Mouse (Mus musculus) 3T3-L1 (cell line): Measurements from ENCODE around the gene Olfr521.
"Not testable (repeated sequence)": the region's sequence is repeated elsewhere in the genome, so short reads cannot be mapped to it uniquely, and the experiment has no call there.

Experiments
- DNase-seq: peaks from one replicate; pipeline ENCODE4 v3.0.0-alpha.2; 2015; ENCODE audit warnings: low read depth, low spot score

Olfr521 gene

DNA sequence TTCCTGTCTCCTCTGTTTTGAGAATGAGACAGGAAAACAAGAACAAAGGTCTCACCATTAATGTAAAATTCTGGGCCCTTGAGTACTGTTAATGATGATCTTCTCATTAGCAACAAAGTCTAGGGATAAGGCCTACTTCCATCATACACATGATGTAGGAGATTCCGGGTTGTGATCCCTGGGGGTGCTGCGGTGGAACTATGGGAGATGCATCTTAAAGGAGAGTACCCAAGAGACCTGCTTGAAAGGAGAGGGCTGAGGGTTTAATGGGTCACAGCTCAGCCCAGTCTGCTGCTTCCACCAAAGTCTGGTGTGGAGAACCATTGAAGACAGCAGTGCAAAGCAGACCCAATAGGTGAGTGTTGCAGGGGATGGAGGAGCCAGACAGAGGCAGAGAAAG, at the start of gene Olfr521:
Gene Olfr521 (plus strand): TSS at position 301 of the 400 bp plus-strand sequence.
- no peak for DNase-seq

DNA sequence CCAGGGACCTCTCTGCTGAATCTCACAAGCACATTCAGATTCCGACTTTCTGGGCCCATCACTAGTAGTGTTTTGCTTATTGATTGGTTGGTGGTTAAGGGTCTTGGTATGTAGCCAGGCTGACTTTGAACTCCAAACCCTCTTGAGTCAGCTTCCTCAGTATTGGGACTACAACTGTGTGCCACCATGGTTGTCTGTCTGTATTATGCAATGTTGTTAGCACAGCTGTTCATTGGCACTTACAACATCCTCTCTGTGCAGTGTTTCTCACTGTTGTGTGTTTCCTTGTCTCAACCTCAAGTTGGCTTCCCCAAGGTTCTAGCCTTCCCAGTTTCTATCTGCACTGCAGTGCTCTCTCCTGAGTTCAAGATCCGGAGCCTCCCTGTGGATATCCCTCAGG, 46.8 kb upstream of the Olfr521 start:
- no peak for DNase-seq

DNA sequence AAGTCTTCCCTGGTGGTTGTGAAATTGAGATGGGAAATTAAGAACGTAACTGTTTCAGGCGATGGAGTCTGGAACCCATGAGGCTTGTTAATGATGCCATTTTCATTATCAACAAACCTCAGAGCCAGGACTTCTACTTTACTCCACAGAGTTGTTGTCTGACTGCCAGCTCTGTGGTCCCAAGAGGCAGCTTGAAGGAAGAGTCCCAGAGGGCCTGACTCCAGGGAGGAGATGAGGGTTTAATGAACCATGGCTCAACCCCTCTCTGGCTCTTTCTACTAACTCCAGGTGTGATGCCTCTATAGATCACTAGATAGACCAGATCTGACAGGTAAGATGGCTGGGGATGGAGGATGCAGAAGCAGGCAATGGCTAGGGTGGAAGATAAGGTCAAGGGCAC, 33.3 kb upstream of the Olfr521 start, which contains the start of gene Olfr520:
Gene Olfr520 (plus strand): TSS at position 301 of the 400 bp plus-strand sequence.
- DNase-seq, result no peak

DNA sequence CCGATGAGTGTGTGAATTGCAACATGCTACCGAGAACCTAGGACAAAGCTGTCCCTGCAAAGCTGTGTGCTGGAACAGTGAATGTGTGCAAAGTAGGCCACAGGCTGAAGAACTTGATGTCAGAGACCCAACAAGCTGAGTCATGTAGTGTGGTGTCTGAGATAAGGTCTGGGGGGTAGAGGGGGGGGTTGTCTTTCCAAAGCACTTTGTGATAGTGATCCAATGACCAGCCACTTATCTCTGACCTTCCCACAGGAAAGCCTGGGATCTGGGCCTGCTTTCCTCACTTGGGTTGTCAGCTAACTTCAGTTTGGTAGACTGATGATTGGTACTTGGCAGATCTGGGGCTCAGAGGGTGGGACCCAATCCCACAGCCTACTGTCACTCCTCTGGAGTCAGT, 28.7 kb upstream of the Olfr521 start:
- no peak for DNase-seq

DNA sequence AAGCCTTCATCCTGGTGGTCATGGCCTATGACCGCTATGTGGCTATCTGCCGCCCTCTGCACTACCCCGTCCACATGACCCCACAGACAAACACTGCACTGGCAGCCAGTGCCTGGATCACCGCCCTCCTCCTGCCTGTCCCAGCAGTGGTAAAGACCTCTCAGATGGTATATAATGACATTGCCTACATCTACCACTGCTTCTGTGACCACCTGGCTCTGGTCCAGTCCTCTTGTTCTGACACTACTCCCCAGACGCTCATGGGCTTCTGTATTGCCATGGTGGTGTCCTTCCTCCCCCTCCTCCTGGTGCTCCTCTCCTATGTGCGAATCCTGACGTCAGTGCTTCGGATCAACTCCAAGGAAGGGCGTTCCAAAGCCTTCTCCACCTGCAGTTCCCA, 27.8 kb upstream of the Olfr521 start:
- not testable (repeated sequence) for DNase-seq

DNA sequence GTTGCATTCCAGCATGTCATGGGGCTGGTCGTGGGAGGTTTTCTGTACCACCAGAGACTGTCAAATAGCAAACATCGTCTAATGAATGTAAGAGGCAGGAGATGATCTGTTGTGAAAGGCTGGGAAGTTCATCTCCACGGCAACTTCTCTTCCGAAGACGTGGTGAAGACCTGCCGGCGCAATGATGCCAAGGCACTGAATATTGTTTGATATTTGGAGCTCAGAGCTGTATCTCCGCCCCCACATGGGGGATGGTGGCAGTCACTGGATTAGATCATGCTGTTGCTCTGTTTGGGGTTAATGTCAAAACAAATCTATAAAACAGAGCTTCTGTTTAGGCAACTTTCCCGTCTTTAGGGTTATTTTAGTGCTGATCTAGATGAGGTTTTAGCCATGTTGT, 24.0 kb upstream of the Olfr521 start:
- no peak for DNase-seq

DNA sequence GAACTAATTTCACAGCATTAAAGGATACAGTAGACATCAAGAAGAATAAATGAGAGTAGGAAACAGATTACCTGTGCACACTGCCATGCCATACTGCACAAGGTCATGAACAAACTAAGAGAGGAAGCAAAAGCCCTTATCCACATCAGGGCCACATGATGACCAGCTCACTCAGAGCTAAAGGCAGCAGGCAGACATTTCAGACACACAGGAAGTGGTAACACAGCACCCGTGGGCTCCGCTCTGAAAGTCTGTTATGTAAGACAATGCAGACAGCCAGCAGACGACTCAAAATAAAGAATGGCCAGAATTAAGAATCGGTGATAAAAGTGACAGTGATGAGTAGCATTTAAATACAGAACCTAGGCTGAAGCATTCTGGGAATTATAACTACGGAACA, 18.1 kb downstream of the Olfr521 start:
- DNase-seq, result no peak

DNA sequence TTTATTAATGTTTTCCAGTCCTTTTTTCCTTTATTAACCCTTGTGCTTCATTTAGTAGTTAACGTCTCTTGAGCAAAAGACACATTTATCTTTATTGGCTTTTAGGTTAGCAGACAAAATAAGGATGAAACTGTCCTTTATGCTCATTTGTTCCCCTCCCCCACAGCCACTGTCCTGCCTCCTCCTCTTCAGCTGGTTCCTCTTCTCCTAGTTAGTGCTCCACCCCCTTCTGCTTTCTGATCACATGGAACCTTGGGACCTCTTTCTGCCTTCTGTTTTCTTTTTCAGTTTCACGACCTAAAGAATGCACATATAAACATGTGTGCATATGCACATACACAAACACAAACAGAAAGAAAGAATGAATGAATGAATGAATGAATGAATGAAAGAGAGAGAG, 18.6 kb downstream of the Olfr521 start:
- no peak for DNase-seq

DNA sequence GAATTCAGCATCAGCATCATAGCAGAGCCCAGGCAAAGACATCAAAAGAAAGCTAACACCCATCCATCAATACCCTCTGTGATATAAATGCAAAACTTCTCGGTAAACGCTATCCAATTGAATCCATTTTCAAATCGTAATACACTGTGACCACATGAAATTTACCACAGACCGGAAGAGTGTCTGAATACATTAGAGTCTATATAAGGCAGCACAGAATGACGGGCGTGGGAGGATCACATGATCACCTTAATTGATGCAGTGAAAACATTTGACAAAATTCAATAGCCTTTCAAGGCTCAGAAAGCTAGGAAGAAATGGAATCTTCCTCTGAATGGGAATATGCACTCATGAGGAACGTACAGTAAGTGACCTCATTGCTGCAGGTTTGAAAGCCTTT, 20.1 kb downstream of the Olfr521 start:
- DNase-seq, result no peak

DNA sequence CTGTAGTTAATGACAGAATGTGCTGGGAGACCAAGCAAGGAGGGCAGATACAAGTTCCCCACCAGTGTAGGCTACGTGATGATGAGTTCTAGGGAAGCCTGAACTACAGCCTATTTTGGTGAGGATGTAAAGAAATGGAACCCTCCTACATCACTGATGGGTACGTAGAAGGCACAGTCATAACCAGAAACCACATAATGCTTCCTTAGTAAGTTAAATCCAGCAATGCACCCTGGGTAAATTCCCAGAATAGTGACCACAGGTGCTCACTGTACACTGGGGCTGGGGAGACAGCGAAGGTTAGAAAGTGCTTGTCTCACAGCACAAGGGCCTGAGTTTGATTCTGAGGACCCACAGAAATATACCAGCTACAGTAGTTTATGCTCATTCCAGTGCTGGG, 22.2 kb downstream of the Olfr521 start:
- no peak for DNase-seq

DNA sequence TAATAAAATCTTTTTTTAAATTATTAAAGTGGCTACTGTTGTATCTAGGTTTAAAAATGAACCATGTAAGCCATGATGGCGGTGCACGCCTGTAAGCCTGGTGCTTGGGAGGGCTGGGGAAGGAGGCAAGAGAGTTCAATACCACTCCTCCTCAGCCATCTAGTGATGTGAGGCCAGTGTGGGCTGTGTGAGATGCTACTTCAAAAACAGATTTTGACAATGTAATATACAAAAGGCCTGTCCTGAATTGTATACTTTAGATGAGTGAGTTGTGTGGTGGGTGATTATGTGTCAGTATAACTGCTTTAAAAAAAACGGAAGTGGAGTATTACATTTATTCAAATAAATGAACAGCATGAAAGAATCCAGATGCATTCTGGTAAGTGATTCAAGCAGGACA, 23.5 kb downstream of the Olfr521 start:
- DNase-seq, result no peak

DNA sequence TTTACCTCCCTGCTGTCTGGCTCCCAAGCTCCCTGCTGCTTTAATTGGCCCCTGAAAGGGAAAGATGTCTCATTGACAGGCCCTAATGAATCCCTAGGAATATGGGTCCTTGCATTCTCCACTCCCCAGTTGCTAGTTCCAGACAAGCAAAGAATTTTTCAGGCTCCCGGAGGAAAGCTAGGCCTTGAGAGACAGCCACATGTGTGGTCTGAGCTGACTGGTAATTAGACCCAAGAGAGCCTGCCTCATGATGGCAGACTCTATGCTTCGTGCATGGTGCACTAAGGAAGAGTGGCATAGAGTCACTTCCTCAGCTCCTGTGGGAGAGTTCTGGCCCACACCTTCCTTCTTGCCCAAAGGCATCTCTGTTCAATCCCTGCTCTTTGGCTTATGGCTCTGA, 24.6 kb downstream of the Olfr521 start:
- DNase-seq, result no peak

DNA sequence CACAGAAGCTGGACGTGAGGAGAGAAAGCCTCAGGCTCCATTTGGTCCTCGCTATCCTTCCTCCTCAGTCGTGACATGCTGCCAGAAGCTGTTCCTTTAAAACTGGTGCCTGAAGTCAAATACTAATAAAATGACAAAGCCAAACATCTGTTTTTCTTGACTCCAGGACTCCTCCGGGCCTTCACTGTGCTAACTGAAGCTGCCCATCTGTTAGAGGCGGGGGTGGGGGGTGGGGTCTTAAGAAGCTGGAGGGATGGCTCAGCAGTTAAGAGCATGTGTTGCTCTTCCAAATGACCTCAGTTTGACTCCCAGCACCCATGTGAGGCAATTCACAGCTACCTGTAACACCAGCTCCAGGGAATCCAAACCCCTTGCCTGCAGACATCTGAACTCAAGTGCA, 25.3 kb downstream of the Olfr521 start:
- no peak for DNase-seq

DNA sequence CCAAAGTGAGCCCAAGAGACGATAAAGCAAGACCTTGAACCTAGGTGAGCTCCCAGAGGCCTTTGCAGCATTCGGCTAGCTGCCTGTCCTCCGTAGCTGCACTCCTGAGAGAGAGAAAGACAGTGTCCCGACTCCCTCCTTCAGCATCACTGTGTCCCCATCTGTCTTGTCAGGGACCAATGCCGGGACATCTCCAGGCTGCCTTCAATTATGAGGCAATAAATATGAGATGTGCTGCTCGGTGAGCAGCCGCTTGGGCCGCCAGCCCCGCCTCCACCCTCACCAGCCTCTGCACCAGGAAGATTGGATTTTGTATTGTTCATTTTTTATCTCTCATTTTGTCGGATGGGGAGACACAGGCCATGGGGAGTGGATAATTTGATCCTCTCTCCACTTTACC, 27.5 kb downstream of the Olfr521 start:
- DNase-seq, result no peak

DNA sequence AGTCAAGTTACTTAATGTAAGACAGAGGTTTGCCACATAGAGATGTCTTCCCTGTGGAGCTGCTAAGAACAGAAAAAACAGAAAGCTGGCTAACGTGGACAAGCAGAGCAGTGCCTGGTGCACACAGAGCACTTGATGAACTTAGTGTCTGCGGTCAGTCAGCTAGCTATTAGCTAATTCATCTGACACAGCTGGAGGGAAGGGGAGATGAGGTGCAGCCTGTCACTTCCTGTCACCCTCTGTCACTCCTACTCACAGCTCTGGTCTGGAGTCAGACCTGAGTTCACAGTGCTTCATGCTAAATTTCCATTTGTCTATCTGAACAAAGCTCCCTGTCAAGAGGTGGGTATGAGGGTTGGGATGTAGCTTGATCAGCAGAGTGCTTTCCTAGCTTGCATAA, 30.8 kb downstream of the Olfr521 start:
- DNase-seq, result no peak

DNA sequence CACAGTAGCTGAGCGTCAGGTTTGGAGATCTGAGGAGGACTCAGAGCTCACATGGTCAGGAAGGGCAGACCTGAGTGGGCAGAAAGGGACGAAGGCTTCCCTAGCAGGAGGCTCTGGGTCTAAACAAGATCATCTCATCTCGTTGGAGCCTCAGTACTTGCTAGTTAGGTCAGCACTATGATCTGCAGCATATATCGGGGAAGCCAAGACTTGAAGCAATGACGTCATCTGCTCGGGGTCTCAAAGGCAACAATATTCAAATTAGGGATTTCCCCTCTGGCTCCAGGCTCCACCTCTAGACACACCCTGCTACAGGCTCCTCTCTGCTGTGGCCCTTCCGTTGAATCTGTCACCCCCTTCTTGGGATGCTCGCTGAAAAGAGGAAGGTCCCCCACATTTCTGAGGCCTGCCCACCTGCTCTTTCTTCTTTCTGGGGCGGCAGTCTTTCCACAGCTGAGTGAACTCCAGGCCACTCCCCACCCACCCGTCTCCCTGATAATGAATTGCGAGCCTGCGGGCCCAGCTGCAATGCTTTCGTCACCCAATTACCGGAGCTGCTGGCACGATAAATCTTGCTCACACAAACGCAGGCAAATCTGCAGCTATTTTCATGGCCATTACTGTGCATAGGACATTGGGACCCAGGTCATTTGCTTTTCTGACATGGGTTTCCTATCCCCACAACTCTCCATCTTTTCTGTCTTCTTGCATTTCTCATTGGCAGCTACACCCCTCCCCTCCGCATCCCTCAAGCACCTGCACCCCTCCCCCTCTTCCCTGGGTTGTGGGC, 32.1 kb downstream of the Olfr521 start:
- DNase-seq, result no peak

DNA sequence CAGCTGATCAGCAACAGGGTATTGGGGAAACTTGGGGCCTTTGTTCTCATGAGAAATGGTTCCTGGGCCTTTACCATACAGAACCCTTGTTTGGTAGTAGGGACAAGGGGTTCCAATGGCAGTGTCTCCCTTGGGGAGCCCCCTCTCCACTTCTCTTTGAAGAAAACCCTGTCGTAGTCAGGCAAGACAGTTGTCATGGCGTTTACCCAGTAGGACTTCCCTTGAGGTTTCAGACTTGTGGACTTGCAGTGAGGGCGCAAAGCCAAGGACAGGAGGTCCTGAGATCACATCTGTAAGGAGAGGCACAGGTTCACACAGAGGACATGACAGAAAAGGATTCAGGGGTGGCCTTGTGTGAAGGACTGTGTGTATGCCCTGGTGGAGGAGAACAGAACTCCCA, 33.2 kb downstream of the Olfr521 start:
- no peak for DNase-seq

DNA sequence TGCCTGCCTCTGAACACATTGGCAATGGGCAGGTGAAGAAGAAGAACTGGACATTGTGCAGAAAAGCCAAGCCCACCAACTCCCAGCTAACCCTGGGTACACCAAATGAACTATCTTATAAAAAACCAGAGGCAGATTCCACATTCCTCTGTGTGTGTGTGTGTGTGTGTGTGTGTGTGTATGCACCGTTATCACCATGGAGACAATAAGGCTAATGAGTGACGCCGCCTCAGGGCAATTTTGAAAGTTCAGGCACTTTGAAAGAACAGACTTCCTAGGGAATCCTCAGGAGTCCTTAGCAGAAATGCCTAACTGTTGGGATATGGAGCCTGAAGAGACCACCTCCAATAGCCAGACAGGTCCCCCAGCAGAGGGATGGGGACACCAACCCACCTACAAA, 34.0 kb downstream of the Olfr521 start:
- DNase-seq, result peak; percentile 3

DNA sequence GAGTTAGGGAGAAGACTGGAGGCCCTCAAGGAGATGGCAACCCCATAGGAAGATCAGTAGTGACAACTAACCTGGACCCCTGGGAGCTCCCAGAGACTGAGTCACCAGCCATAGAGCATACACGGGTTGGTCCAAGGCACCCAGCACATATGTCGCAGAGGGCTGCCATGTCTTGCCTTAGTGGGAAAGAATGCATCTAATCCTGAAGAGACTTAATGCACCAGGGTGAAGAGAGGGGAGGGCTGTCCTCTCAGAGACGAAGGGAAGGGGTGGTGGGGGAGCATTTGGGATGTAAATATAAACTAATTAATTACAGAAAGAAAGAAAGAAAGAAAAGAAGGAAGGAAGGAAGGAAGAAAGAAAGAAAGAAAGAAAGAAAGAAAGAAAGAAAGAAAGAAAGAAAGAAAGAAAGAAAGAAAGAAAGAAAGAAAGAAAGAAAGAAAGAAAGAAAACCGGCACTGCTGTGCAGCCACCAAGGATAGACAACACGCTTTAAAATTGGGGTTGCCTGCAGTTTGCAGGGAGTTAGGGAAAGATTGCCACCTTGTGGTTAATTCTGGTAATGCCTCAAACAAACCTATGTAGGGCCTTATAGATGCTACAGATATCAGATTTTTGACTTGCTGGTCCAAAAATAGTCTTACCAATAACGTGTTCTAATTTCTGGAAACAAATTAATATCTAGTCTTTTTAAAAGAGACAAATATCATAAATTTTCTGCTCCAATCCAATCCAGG, 34.8 kb downstream of the Olfr521 start:
- peak; percentile 82 for DNase-seq

DNA sequence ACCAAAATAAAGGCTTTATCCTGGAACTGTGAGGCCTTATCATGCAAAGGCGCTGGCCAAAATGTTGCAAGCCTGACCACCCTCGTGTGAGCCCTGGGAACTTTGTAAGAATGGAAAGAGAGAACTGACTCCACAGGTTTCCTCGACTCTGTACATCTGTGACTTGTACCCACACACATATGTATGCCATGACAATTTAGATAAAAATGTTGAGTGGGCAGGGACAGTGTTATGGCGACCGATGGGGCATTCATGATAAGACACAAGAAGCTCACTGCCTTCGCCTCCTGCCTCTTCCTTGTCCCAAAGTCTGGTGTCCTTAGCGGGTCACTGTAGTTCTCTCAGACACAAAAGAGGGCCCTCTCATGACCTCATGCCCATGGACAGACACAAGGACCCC, 35.8 kb downstream of the Olfr521 start:
- no peak for DNase-seq

DNA sequence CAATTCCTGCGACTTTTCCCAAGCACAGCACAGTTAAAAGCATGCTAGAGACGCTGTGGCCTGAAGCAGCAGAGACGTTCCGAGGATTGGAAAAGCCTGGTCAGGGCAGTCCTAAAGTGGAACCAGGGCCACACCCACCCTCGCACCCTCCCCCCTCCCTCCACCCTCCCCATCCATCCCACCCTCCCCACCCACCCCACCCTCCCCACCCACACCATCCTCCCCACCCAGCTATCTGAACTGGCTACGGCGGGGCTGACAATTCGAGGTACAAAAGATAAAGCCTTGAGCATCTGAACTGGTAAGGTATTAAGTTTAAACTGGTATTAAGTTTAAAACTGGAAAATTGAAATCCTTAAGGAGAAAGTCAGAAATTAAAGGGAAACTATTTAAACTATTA, 40.2 kb downstream of the Olfr521 start:
- no peak for DNase-seq

DNA sequence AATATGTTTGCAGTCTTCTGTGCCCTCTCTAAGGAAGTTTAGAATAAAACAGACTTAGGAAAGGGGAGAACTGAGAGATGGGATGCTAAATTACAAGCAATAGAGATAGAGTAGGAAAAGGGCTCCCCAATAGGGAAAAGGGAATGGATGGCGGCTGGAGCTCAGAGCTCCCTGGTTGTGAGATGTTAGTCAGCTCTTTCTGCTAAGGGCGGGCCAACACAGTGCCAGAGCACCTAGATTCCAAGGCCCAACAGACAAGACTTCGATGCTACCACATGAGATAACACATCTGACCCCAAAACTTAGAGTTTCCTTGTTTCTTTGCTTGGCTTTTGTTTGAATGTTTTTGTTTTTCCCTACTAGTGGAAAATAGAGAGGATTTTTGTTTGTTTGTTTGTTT, 40.7 kb downstream of the Olfr521 start:
- DNase-seq, result not testable (repeated sequence)

DNA sequence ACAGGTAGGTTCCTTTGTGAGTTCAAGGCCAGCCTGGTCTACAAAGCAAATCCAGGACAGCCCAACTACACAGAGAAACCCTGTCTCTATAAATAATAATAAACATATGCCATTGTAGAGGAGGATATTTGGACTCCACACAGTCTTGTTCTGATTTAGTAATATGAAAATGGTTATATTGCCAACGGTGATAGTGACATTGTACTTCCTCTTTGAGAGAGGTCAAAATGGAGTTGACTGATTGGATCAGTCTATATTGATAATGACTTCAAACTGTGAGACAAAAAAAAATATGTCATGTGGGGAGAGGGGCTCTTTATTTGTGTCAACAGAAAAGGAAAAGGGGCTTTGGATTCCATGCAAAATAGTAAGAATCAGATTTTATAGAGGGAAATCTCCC, 42.0 kb downstream of the Olfr521 start:
- no peak for DNase-seq
